Mouse (Mus musculus): ENCODE results near the gene Rexo1. TPM values are rescaled to one million over a fixed set of nuclear protein-coding genes. Genes with fewer than 3 reads are reported as not detected.
"Not testable (repeated sequence)": the region's sequence is repeated elsewhere in the genome, so short reads cannot be mapped to it uniquely, and the experiment has no call there.

Gene Rexo1
- 26.8 and 28.0 TPM in 2 replicates for polyA plus RNA-seq (2015; fragmentation: Nextera tagmentation; extraction: Ambion mirVana)

DNA sequence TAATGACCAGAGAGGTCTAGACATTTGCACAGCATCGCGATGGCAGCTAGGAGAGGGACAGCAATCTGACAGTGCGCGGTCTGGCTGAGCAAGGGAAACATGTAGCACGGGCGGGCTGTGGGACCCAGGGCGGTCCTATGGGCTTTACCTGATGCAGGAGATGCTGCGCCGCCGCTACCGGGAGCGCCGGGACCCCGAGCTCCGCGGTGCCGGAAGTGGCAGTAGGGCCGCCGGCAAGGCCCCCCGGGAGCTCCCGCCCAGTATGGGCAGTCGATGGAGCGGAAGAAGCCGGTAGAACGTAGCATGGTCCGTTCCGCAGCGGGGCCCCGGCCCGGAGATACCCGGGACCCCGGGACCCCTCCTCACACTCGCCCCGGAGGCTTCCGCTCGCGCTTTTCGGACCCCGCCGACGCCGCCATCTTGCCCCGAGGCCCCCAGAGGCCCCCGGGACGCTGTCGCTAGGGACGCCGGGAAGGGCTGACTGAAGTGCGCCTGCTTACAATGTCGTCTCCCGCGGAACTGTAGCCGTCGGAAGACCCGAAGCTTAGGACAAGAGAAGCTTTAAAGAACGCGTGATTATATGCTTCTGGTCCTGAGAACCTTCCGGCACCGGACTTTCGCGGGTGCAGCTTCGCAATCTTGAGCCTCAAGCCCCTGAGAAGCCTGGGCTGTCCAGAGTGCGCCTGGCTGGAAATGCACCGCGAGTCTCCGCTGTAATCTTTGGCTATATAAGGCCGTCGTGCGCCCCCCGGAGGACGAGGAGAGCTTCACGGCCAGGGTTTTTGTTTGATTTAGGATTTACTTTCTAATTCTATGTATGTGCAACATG lies at the start of gene Rexo1:
TSS of gene Rexo1 (minus strand) at position 445 of the 829 bp plus-strand sequence.
- WGBS = under 1% methylated on average over 72 of the region's 72 CpGs
- Histone ChIP-seq H3K4me2 (peak within 1 kb of the TSS; percentile 88), H3K36me3 (no peaks in the 10 kb centered on the region; the same call in 1 of the 2 replicates), H3K4me3 (peak within 1 kb of the TSS; percentile 95), H3K4me1 (replicated peaks) (peaks cover 62% of the 10 kb centered on the region), H3K27ac (replicated peaks) (peak within 1 kb of the TSS; percentile 88), H3K9me3 (no peaks in the 10 kb centered on the region), H3K27me3 (no peaks in the 10 kb centered on the region), H3K9ac (peak within 1 kb of the TSS; percentile 92)
- peak; percentile 75 for ATAC-seq (ENCODE audit: low read depth)

DNA sequence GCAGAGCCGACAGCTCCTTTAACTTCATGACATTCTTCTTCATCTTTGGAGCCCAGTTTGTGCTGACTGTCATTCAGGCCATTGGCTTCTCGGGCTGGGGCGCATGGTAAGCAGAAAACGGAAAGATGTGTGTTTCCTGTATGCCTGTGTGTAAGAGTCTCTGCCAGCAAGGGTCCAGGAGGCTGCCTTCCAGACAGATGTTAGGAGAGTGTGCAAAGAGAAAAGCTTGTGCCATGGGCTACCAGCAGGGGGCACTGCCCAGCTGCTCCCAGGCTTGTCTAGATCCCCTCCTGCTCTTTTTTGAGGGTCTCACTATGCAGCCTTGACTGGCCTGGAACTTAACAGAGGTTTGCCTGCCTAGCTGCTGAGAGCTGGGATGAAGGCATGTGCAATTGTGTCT lies 49.7 kb upstream of the Rexo1 start:
- no peak for ATAC-seq (ENCODE audit: low read depth)
- no peaks in the 10 kb centered on the region for H3K4me1 ChIP-seq (replicated peaks)
- no peak overlapping the region for H3K4me2 ChIP-seq
- H3K4me3 ChIP-seq = no peak overlapping the region
- no peaks in the 10 kb centered on the region for H3K9me3 ChIP-seq
- whole genome bisulfite sequencing = 82% methylated on average over 4 of the region's 4 CpGs
- peaks cover 82% of the 10 kb centered on the region for H3K36me3 ChIP-seq
- no peak overlapping the region for H3K27ac ChIP-seq (replicated peaks)
- H3K27me3 ChIP-seq = no peaks in the 10 kb centered on the region
- H3K9ac ChIP-seq = no peak overlapping the region

- 92% methylated on average over 9 of the region's 9 CpGs for WGBS
- no peaks in the 10 kb centered on the region for H3K27me3 ChIP-seq
- H3K4me2 ChIP-seq = no peak overlapping the region
- no peak overlapping the region for H3K9ac ChIP-seq
- H3K36me3 ChIP-seq = peaks cover 76% of the 10 kb centered on the region
- H3K27ac ChIP-seq (replicated peaks) = no peak overlapping the region
- ATAC-seq (ENCODE audit: low read depth) = no peak
- H3K4me3 ChIP-seq = no peak overlapping the region
- no peaks in the 10 kb centered on the region for H3K9me3 ChIP-seq
- no peaks in the 10 kb centered on the region for H3K4me1 ChIP-seq (replicated peaks)
Measured at GRCm38 (mm10) chr10:80610116-80610785, 48.9 kb upstream of the Rexo1 start.

DNA sequence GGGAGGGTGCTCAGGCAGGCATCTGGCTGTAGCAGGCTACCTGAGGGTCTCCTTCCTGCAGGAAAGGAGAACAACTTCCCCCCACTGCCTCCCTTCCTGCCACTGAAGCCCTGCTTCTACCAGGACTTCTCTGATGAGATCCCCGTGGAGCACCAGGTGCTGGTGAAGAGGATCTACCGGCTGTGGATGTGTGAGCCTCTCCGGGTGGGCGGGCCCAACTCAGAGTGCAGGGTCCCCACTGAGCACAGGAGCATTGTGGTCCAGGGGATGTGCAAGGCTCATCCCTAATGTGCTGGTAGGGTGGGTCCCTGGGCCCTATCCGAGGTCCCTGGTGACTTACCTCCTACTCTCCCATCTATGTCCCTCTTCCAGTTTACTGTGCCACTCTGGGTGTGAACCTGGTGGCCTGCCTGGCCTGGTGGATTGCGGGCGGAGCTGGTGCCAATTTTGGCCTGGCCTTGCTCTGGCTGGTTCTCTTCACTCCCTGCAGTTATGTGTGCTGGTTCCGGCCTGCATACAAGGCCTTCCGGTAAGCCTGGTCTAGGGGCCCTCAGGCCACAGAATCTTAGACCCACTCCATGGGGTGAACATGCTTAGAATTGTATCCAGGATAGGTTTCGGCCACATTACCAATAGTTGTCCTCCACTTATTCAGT lies 48.0 kb upstream of the Rexo1 start:
- H3K9ac ChIP-seq = no peak overlapping the region
- no peak overlapping the region for H3K27ac ChIP-seq (replicated peaks)
- H3K36me3 ChIP-seq = peaks cover 67% of the 10 kb centered on the region
- ATAC-seq (ENCODE audit: low read depth) = no peak
- H3K4me3 ChIP-seq = no peak overlapping the region
- peaks cover 6% of the 10 kb centered on the region for H3K4me1 ChIP-seq (replicated peaks)
- H3K27me3 ChIP-seq = no peaks in the 10 kb centered on the region
- 93% methylated on average over 10 of the region's 10 CpGs for WGBS
- H3K9me3 ChIP-seq = no peaks in the 10 kb centered on the region
- H3K4me2 ChIP-seq = no peak overlapping the region

GRCm38 (mm10) chr10:80608435-80608834 lies 47.1 kb upstream of the Rexo1 start:
- no peak for ATAC-seq (ENCODE audit: low read depth)
- H3K36me3 ChIP-seq = peaks cover 60% of the 10 kb centered on the region
- no peaks in the 10 kb centered on the region for H3K27me3 ChIP-seq
- H3K4me3 ChIP-seq = no peak overlapping the region
- H3K4me2 ChIP-seq = no peak overlapping the region
- H3K9me3 ChIP-seq = no peaks in the 10 kb centered on the region
- no peak overlapping the region for H3K27ac ChIP-seq (replicated peaks)
- H3K4me1 ChIP-seq (replicated peaks) = peaks cover 16% of the 10 kb centered on the region
- H3K9ac ChIP-seq = 0 out of 2 replicates have a peak overlapping the region, but pooled peaks have one; percentile 5
- WGBS = 88% methylated on average over 3 of the region's 3 CpGs

- WGBS = 97% methylated on average over 34 of the region's 34 CpGs
- H3K27ac ChIP-seq (replicated peaks) = no peak overlapping the region
- no peak overlapping the region for H3K9ac ChIP-seq
- no peak overlapping the region for H3K4me3 ChIP-seq
- no peak for ATAC-seq (ENCODE audit: low read depth)
- no peaks in the 10 kb centered on the region for H3K9me3 ChIP-seq
- H3K27me3 ChIP-seq = no peaks in the 10 kb centered on the region
- H3K36me3 ChIP-seq = peaks cover 45% of the 10 kb centered on the region
- H3K4me1 ChIP-seq (replicated peaks) = peaks cover 24% of the 10 kb centered on the region
- H3K4me2 ChIP-seq = no peak overlapping the region
Measured at GRCm38 (mm10) chr10:80606737-80607350, 45.5 kb upstream of the Rexo1 start.

- 92% methylated on average over 23 of the region's 23 CpGs for WGBS
- H3K9me3 ChIP-seq = no peaks in the 10 kb centered on the region
- H3K4me3 ChIP-seq = no peak overlapping the region
- H3K27me3 ChIP-seq = no peaks in the 10 kb centered on the region
- H3K27ac ChIP-seq (replicated peaks) = no peak overlapping the region
- H3K36me3 ChIP-seq = peaks cover 41% of the 10 kb centered on the region
- no peak for ATAC-seq (ENCODE audit: low read depth)
- no peak overlapping the region for H3K9ac ChIP-seq
- peaks cover 24% of the 10 kb centered on the region for H3K4me1 ChIP-seq (replicated peaks)
- no peak overlapping the region for H3K4me2 ChIP-seq
Measured at GRCm38 (mm10) chr10:80606306-80606705, 44.9 kb upstream of the Rexo1 start.

DNA sequence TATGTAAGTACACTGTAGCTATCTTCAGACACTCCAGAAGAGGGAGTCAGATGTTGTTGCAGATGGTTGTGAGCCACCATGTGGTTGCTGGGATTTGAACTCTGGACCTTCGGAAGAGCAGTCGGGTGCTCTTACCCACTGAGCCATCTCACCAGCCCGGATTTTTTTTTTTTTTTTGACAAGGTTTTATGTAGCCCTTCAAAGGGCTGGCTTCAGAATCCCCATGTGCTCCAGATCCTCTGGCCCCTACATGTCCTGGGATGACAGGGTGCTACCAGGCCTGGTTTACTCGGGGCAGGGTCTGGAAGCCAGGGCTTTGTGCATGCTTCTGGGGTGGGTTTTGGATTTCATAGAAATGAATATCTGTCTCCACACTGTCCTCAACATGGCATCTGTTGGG lies 44.4 kb upstream of the Rexo1 start, which contains the start of gene Gm49322:
TSS of gene Gm49322 (plus strand) at position 301 of the 400 bp plus-strand sequence.
- H3K27ac ChIP-seq (replicated peaks); H3K9ac ChIP-seq; H3K27me3 ChIP-seq; ATAC-seq (ENCODE audit: low read depth); H3K4me2 ChIP-seq; H3K4me3 ChIP-seq; H3K9me3 ChIP-seq: not testable (repeated sequence)
- Histone ChIP-seq H3K36me3 (peaks cover 40% of the 10 kb centered on the region), H3K4me1 (replicated peaks) (peaks cover 24% of the 10 kb centered on the region)
- WGBS = 86% methylated on average over 4 of the region's 4 CpGs

DNA sequence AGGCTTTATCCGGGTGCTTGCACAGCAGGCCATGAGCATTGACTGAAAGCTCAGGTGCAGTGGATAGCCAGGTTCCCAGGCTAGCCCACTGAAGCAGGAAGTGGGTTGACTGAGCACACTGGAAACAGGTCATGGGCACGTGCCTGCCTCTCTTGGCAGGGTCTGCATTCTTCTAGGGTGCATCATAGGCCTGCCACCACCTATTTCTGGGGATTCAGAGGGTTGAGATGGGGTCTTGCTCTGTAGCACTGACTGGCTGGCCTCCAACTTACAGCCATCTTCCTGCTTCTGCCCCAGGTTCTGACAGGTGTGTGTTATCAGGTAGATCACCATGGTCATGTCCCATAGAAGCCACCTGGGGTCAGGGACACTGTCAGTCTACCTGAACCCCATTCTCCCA lies 43.6 kb upstream of the Rexo1 start:
- no peaks in the 10 kb centered on the region for H3K9me3 ChIP-seq
- H3K9ac ChIP-seq = no peak overlapping the region
- 92% methylated on average over 2 of the region's 2 CpGs for WGBS
- H3K4me2 ChIP-seq = no peak overlapping the region
- H3K27me3 ChIP-seq = no peaks in the 10 kb centered on the region
- H3K36me3 ChIP-seq = peaks cover 40% of the 10 kb centered on the region
- no peak for ATAC-seq (ENCODE audit: low read depth)
- H3K4me3 ChIP-seq = no peak overlapping the region
- no peak overlapping the region for H3K27ac ChIP-seq (replicated peaks)
- peaks cover 24% of the 10 kb centered on the region for H3K4me1 ChIP-seq (replicated peaks)

- Histone ChIP-seq H3K4me1 (replicated peaks) (peaks cover 24% of the 10 kb centered on the region), H3K4me2 (peak overlapping the region; percentile 87), H3K4me3 (peak overlapping the region; percentile 72), H3K9ac (peak overlapping the region; percentile 83), H3K27me3 (no peaks in the 10 kb centered on the region), H3K9me3 (no peaks in the 10 kb centered on the region), H3K36me3 (peaks cover 31% of the 10 kb centered on the region), H3K27ac (replicated peaks) (peak overlapping the region; percentile 90; the same call in 1 of the 2 replicates)
- WGBS = 80% methylated on average over 7 of the region's 7 CpGs
- no peak for ATAC-seq (ENCODE audit: low read depth)
Measured at GRCm38 (mm10) chr10:80604001-80604509, 42.7 kb upstream of the Rexo1 start.

DNA sequence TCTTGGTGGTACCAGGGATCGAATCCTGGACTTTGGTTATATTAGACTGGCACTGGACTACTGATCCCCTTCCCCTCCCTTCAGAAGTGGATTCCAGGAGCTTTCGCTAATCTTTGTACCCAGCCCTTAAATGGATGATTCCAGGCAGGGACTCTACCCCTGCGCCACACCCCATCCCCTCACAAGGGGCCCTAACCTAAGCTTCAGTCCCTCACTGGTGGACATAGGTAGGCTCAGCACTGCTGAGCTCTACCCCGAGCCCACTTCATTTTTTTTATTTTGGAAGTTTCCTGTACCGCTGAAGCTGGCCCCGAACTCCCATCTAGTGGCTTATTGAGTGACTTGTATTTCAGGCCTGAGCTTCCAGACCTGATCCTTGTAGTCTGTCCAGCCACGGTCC lies 42.0 kb upstream of the Rexo1 start:
- Histone ChIP-seq H3K4me3 (peak overlapping the region; percentile 72), H3K4me1 (replicated peaks) (peaks cover 24% of the 10 kb centered on the region), H3K9ac (peak overlapping the region; percentile 83), H3K9me3 (no peaks in the 10 kb centered on the region), H3K27ac (replicated peaks) (peak overlapping the region; percentile 90), H3K36me3 (peaks cover 24% of the 10 kb centered on the region), H3K27me3 (no peaks in the 10 kb centered on the region), H3K4me2 (peak overlapping the region; percentile 87)
- ATAC-seq (ENCODE audit: low read depth) = peak; percentile 34
- WGBS = 37% methylated on average over 7 of the region's 7 CpGs
